Mouse (Mus musculus) olfactory bulb, adult 2 months (tissue): ENCODE measurements around the gene Unc119.

Source experiments
- CTCF ChIP-seq: fragments of 200-500 bp; IDR thresholded peaks from 2 replicates; pipeline ENCODE4 v1.5.1; 2012; ENCODE audit warnings: low read depth, mild to moderate bottlenecking, low read length, moderate library complexity; ENCODE audit not compliant: insufficient read depth
- POLR2A ChIP-seq: fragments of 200-500 bp; IDR thresholded peaks from 2 replicates; pipeline ENCODE4 v1.6.1; 2012; ENCODE audit warnings: mild to moderate bottlenecking, low read depth, low read length, moderate library complexity; ENCODE audit not compliant: insufficient read depth

DNA sequence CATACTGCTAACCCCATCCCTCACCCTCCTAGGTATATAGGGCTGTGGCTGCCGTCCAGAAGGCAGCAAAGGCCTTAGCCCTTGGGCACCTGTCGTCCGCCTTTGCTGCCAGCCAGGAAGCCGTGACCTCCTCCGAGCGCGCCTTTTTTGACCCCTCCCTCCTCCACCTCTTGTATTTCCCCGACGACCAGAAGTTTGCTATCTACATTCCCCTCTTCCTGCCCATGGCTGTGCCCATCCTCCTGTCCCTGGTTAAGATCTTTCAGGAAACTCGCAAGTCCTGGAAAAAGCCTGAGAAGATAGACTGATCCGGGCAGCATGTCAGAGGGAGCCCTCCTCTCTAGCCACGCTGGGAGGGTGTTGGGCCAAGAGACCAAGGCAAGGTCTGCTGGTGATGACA is 1.6 kb upstream of the Unc119 start:
- no peak for TF ChIP-seq POLR2A
- TF ChIP-seq CTCF = no peak
